In the genomic region with DNA sequence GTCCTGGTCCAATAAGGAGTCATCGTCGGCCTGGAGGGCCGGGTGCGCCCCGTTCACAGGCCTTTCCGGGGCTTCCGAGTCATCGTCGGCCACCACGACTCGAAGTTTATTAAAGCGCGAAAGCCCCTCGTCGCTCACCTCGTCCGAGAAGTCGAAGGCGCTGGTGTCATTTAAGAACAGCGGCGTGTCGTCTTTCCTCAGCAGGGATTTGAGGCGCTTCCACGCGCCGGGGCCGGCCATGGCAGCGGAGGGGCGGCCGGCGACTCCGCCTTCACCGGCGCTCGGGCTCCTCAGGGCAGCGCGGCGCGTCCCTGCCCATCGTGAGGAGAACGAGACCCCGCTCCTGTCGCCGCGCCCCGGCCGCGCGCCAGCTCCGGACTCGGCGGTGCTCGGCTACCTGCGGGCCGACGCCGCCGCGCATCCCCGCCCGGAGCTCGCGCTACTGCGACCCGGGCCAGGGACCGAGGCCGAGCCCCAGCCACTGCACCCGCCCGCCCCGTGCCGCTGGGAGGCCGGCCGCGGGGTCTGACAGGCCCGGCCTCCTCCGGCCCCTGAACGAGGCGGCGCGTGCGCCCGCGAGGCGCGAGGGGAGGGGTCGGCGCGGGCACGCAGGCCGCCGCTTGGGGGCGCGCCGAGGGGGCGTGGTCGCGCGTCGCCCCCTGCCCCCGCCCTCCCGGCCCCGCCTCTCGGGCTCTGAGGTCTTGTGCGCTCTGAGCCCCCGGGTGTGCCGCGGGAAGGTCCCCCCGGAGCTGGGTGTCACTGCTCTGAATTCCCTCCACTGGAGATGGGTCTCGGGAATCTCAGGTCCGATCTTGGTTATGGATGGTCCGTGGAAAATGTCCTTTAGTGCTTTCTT, we compare ENCODE assay signal across 8 mouse cellular contexts. TPM values are rescaled to one million over a fixed set of nuclear protein-coding genes. Genes with fewer than 3 reads are reported as not detected.
DNase-seq lines count a peak whose midpoint lies in the region; TF ChIP-seq lines count a peak whose summit lies in the region.

A gene (minus strand): TSS at position 483 of the 856 bp plus-strand sequence.

- H3K9me3 ChIP-seq in ES-E14 (ENCODE audit: control insufficient read depth, insufficient read depth, low read depth, low read length): no peaks in the 10 kb centered on the region
- no peaks in the 10 kb centered on the region for H3K9me3 ChIP-seq in hindbrain, embryonic 10.5 days

- H3K36me3 ChIP-seq in ES-E14 (ENCODE audit: control insufficient read depth, insufficient read depth, low read length, poor library complexity, severe bottlenecking): no peaks in the 10 kb centered on the region
- no peaks in the 10 kb centered on the region for H3K36me3 ChIP-seq in hindbrain, embryonic 10.5 days

- peaks cover 0 to 2% of the 10 kb centered on the region in 2 experiments; a peak in 1 of 4 replicates for H3K4me1 ChIP-seq in ES-E14 (ENCODE audit: control insufficient read depth in 2 of 2, insufficient read depth in 2 of 2, low read length in 2 of 2, poor library complexity in 1 of 2)
- peaks cover 18% of the 10 kb centered on the region for H3K4me1 ChIP-seq in hindbrain, embryonic 10.5 days (replicated peaks)

- no peak within 1 kb of the TSS for H3K27ac ChIP-seq in ES-E14 (ENCODE audit: insufficient read depth, low read depth, low read length, poor library complexity, severe bottlenecking)
- H3K27ac ChIP-seq in hindbrain, embryonic 10.5 days: peak within 1 kb of the TSS; percentile 89

- peaks cover 23% of the 10 kb centered on the region for H3K27me3 ChIP-seq in hindbrain, embryonic 10.5 days (ENCODE audit: insufficient read depth, poor library complexity, severe bottlenecking)

- WGBS in hindbrain, embryonic 10.5 days: under 1% methylated on average over 107 of the region's 111 CpGs

- H3K4me3 ChIP-seq in ES-E14 (ENCODE audit: insufficient read depth in 1 of 2, low read depth in 1 of 2, low read length in 2 of 2, poor library complexity in 1 of 2, severe bottlenecking in 1 of 2): peak within 1 kb of the TSS; percentile 63 to 85
- H3K4me3 ChIP-seq in hindbrain, embryonic 10.5 days: peak within 1 kb of the TSS; percentile 75

- H3K9ac ChIP-seq in ES-E14 (ENCODE audit: insufficient read depth, low read depth, low read length, poor library complexity, severe bottlenecking): peak within 1 kb of the TSS; percentile 63

- DNase-seq in ES-E14 (ENCODE audit: low read depth, low spot score): peak; percentile 39
- DNase-seq in cerebellum, adult 8-10 months: peak; percentile 72
- peak; percentile 53 to 79 for DNase-seq in frontal cortex, postnatal 10 days (ENCODE audit: low spot score in 2 of 2)
- peak; percentile 80 for DNase-seq in hindbrain, embryonic 10.5 days (ENCODE audit: low spot score)
- peak; percentile 56 to 69 for DNase-seq in layer of hippocampus, postnatal 14 days (ENCODE audit: low spot score in 2 of 2)
- DNase-seq in lung, postnatal 10 days: peak; percentile 83
- peak; percentile 85 for DNase-seq in ovary, postnatal 36 days (ENCODE audit: low spot score)
- DNase-seq in thymus, postnatal 25 days: peak; percentile 75

- in situ Hi-C loops in ES-E14 (cut with MboI; ENCODE audit: low sequenced_read_pairs in 2 of 2, unreplicated experiment in 2 of 2): no loop called here

TF ChIP-seq in ES-E14, 5 proteins besides CTCF, POLR2A, EP300 and RAD21:
- TF ChIP-seq ZC3H11A (IDR thresholded peaks at IDR 0.05; ENCODE audit: borderline replicate concordance, low read depth, low read length) (no peak), MAFK (IDR thresholded peaks at IDR 0.05; ENCODE audit: insufficient read depth, low read depth, low read length) (no peak), ZNF384 (IDR thresholded peaks at IDR 0.05; ENCODE audit: low read depth, low read length) (no peak), CHD2 (IDR thresholded peaks at IDR 0.05; ENCODE audit: low read depth, low read length) (no peak), HCFC1 (IDR thresholded peaks at IDR 0.05; ENCODE audit: borderline replicate concordance, insufficient read depth, low read length) (no peak)

RNA-seq across cellular contexts. Expression of the gene that starts here (rescaled TPM):
- 5.7 and 8.6 TPM in 2 replicates for total RNA-seq in ES-E14 (2012; rRNA removed)
- polyA plus RNA-seq in hindbrain, embryonic 10.5 days (2016; fragmentation: Nextera tagmentation; extraction: Ambion mirVana): 3.7 and 7.8 TPM in 2 replicates
- total RNA-seq in layer of hippocampus, postnatal 14 days (2021): 10 to 100 TPM; 26.1 to 28.1 TPM
